Mouse (Mus musculus): ENCODE measurements at regions not wholly inside any gene's neighbourhood (a gene's known extent, or its start where the extent isn't known, plus 50 kb on each side); places are given as distances from the start of the nearest gene placed in this dataset.

DNA sequence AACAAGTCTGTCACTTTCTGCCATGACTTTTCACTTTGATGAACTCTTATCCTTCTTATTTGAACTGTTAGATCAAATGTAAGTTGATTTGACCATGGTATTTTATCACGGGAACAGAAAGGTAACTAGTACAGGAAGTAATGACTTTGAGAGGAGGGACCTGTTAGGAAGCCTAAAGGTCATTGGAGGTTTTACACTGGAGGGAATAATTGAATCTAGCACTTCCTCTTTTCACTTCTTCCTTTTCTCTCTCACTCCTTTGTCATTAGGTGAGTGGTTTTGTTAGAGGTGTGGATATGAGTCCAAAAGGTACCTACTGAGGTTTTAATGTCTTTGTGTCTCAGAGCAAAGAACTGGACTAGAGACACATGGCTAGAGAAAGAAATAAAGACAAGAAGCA, 255.0 kb upstream of the Nrp1 start:
- TF ChIP-seq CTCF (IDR thresholded peaks at IDR 0.05; ENCODE audit: control insufficient read depth, insufficient read depth, insufficient replicate concordance, low read depth, low read length): no peak
- TF ChIP-seq POLR2A (IDR thresholded peaks at IDR 0.05; ENCODE audit: control insufficient read depth, low read depth, low read length): no peak

Data from testis, adult 2 months (tissue).